Mouse (Mus musculus) liver, embryonic 14.5 days (tissue): ENCODE data around the gene Zfand2a.

Source experiments
- CTCF ChIP-seq: IDR thresholded peaks from 2 replicates; pipeline ENCODE4 v1.5.1; 2016; ENCODE audit warnings: antibody characterized with exemption, low read depth, control low read depth
- EP300 ChIP-seq: IDR thresholded peaks from 2 replicates; pipeline ENCODE4 v1.6.1; 2016; ENCODE audit warnings: antibody characterized with exemption, low read depth

- no peak for TF ChIP-seq CTCF
- TF ChIP-seq EP300 = no peak
These were observed 46.6 kb downstream of the Zfand2a start for GRCm38 (mm10) chr5:139437769-139438168.
